Comparison of ENCODE assay signal across 13 mouse cellular contexts in the genomic region with DNA sequence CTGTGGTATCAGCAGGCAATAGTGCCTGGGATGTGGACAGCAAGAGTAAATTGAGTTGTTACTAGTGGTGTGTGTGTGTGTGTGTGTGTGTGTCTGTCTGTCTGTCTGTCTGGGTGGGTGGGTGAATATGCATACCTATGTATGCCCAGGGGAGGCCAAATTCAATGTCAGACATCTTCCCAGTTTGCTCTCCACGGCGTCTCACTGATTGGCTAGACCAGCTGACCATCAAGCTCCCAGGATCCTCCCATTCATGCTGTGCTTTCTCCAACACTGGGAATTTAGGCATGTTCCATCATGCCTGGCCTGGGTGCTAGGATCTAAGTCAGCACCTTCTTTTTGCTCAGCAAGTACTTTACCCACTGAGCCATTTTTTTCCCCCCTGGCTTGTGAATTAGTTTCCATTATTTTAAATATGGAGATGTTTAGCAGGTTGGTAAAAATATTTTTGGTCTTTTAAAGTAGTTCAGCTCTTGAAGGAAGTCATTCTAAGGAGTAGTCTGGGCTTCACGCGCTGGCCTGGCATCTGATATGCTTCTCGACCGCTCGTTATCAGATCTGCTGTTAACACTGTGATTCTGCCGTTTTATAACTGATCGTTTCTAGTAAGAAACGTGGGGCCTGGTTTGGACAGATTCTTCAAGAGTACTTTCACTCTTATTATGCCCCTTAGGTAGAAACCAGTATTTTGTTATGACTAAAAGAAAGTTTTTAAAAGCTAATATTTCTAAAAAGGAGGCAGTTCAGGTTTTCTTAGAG.
"Had no signal": no experiment of that assay in that cellular context is flagged by ENCODE, and none has a peak within 500 bp of the region (broad histone marks: within the 10 kb centered on the region; RNA-seq: fewer than 3 reads in every experiment).

No protein-coding gene starts in this region.

- H3K27me3 ChIP-seq: kidney, embryonic 15.5 days; liver, embryonic 15.5 days; midbrain, embryonic 15.5 days; neural tube, embryonic 13.5 days; stomach, embryonic 15.5 days had no signal

- H3K36me3 ChIP-seq: kidney, embryonic 15.5 days; limb, embryonic 10.5 days; liver, embryonic 15.5 days; midbrain, embryonic 15.5 days; neural tube, embryonic 13.5 days; stomach, embryonic 15.5 days had no signal

- ATAC-seq: lung, postnatal 0 days; midbrain, embryonic 15.5 days had no signal

- H3K4me3 ChIP-seq: kidney, embryonic 15.5 days; left cerebral cortex, adult 2 months; limb, embryonic 10.5 days; liver, embryonic 15.5 days; midbrain, embryonic 15.5 days; neural tube, embryonic 13.5 days; stomach, embryonic 15.5 days had no signal

- H3K9me3 ChIP-seq: kidney, embryonic 15.5 days; limb, embryonic 10.5 days; liver, embryonic 15.5 days; midbrain, embryonic 15.5 days; neural tube, embryonic 13.5 days; stomach, embryonic 15.5 days had no signal

- DNase-seq: kidney, postnatal 14 days; lung, adult 2 months; lung, postnatal 36 days; right cerebral cortex, postnatal 14 days; thymus, postnatal 14 days had no signal
